Mouse (Mus musculus) cerebellum, postnatal 4 days (tissue): Measurements from ENCODE around the gene Blvrb.
A peak's percentile ranks its signal among the peaks of the same experiment; 100 is the strongest.

Experiments used
- DNase-seq, 2 experiments: peaks; one replicate each; pipeline ENCODE4 v3.0.0; 2022; ENCODE audit warnings: low spot score in 2 of 2, mixed read lengths in 1 of 2

Gene Blvrb

GRCm38 (mm10) chr7:27448421-27449206 is 836 bp downstream of the Blvrb start:
- DNase-seq: peak in 1 of 2 experiments; percentile 42

GRCm38 (mm10) chr7:27449256-27449862 is 1.6 kb downstream of the Blvrb start:
- DNase-seq: peak; percentile 56 to 78

GRCm38 (mm10) chr7:27451359-27451758 is 3.6 kb downstream of the Blvrb start:
- DNase-seq: no peak

DNA sequence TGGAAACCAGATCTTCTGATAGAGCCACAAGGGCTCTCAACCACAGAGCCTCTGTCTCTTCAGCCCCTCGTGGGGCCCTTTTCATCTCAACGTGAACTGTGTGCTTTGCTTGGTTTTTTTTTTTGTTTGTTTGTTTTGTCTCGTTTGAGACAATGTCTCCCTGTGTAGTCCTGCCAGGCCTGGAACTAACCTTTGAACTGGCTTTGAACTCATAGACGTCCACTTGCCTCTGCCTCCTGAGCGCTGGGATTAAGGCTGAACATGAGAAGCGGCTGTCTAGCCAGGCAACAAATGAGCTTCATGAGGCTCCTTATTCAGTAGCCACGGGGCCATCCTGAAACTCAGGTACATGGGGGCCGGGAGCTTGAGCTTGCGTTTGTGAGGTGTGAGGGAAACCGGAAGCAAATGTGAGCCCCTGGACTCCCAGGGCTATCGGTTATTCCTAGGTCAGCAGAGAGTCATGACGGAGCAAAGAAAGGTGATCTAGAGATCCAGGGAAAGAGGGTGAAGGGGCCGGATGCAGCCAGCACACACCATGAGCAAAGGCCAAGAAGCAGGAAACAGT is 4.5 kb downstream of the Blvrb start:
- no peak for DNase-seq

- no peak for DNase-seq
Observed at GRCm38 (mm10) chr7:27454461-27455121, 6.8 kb downstream of the Blvrb start.

GRCm38 (mm10) chr7:27455273-27455672 is 7.5 kb downstream of the Blvrb start:
- no peak for DNase-seq

DNA sequence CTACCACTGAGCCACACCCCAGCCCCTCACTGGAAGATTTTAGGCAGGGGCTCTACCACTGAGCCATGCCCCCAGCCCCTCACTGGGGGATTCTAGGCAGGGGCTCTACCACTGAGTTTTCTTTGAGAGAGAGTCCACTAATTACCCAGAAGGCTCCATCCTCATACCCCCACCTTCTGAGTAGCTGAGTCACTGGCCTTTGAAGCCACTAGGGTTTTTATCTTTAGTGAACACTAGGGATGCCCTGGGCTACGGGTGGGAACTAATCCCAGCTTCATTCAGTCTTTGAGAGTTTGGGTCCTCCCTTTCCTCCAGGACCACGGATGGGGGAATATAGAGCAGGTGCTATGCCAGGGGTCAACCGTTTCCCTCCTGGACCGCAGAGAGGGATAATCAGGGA is 10.8 kb downstream of the Blvrb start:
- DNase-seq: no peak

- DNase-seq: no peak
Observed at GRCm38 (mm10) chr7:27459640-27460039, 11.9 kb downstream of the Blvrb start.

- DNase-seq: no peak
Observed at GRCm38 (mm10) chr7:27460477-27460876, 12.7 kb downstream of the Blvrb start.

DNA sequence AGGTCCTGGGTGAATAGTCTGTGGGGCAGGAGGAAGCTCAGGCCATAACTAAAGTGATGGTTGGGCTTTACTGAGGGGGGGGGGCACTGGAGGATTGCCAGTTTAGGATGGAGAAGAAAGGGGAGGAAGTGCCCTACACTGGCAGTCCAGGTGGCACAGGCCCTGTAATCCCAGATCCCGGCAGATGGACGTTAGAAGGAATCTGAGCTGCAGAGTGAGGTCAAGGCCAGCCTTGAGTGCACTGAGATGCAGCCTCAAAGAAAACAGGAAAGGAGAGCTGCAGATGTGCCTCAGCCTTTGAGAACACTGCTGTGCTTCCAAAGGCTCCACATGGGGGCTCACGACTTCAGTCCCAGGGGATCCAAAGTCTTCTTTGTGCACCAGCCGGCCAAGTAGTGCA is 19.9 kb downstream of the Blvrb start:
- DNase-seq: no peak

DNA sequence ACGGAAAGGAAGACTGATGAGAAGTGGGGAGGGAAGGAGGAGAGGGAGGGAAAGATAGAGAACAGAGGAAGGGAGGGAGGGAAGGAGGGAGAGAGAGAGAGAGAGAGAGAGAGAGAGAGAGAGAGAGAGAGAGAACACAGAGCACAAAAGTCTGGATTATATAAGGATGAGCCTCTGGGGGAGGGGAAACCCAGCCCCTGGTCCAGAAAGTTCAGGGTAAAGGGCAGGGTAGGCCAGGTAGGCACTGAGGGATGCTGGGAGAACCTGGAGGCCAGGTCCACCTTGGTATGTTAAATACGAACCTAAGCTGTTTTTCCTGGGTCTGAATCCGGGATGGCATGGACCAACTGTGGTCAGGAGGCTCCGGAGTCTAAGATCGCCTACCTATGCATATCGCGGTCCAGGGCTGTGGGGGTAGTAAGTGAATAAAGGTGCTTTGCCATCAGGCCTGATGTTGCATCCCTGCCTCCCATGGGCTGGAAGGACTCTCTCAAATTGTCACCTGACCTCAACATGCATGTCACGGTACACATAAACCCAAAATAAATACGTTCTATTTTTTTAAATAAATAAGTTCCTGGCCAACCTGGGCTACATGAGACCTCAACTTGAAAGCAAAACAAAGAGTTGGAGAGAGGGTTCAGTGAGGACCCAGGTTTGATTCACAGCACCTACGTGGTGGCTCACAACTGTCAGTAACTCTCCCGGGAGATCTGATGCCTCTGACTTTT is 23.8 kb downstream of the Blvrb start:
- no peak for DNase-seq

- DNase-seq: no peak
Observed at GRCm38 (mm10) chr7:27472596-27472995, 24.8 kb downstream of the Blvrb start.

DNA sequence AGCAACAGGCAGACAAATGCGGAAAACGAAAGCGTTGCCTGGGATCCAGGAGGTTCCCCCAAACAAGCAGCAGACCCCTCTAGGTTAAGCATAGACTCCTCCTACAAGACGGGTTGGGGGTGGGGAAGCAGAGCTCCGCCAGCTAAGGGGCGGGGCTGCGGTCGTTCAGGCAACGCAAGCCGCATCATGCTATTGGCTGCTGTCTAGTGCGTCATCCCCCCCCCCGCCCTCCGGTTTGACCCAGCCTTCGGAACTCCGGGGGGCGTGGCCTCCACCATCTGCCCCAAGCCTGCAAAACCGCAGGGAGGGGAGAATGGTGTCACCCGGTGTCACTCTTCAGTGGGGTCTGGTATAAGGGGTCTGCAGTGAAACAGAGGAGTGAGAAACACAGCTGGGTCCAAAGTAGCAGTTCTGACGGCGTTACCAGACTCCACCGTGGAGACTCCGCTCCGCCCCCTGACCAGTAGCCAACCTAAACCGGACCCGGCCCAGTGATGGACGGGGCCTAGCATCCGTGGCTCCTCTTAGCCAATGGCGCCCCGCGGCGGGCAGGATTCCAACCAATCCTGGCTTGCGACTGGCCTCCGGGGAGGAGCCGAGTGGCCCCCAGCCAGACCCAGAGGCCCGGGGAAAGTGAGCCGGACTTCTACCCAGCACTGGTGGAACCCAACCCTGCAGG is 25.5 kb downstream of the Blvrb start, which contains the start of gene Sertad3:
Gene Sertad3 (plus strand): TSS at position 613 of the 679 bp plus-strand sequence.
- peak; percentile 99 for DNase-seq

DNA sequence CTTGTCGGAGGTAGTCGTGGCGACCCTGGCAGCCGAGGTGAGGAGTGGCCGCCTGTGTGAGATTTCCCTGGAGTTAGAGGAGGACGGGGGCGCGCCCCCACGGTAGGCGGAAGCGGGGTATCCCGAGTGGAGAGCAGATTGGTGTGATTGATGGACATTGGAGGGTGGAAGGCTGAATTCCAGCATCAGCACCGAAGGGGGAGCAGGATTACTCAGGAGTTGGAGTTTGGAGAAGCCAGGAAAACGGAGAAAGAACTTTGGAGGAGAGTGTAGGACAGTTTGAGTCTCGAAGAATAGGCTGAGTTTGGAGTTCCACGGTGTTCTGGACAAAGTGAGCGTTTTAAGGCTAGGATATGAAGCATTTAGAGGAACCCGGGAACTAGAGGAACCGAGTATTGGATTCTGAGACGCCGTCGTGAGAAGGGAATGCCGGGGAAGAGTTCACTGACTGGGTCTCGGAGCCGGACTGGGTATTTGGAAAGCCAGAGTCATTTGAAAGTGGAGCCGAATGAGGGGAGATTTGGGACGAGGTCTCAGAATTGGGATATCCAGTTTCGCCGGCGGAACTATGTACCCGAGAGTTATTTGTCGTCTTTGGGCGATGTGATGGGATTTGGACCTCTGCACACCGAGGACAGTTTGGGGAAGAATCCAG is 26.2 kb downstream of the Blvrb start:
- peak in 1 of 2 experiments; percentile 19 for DNase-seq

DNA sequence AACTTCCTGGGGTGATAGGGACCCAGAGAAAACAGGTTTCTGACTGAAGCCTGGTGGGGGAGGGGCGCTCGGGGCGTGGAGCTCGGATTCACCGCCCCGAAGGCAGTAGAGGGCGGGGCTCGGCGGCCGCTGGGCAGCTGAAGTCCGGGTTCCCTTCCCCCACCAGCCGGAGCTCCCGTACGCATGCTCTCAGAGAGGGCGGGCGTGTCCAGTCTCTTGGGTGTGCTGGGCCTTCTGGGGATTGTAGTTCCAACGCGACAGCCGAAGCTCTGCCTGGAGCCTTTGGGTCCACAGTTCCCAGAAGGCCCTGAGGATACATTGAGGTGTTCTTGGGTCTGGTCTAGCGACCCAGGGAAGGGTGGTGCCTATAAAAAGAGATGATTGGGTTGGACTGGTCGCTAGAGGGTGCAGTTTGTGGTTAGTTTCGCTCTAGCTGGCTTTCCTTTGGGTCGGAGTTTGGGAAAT is 26.7 kb downstream of the Blvrb start:
- DNase-seq: peak; percentile 86 to 95

DNA sequence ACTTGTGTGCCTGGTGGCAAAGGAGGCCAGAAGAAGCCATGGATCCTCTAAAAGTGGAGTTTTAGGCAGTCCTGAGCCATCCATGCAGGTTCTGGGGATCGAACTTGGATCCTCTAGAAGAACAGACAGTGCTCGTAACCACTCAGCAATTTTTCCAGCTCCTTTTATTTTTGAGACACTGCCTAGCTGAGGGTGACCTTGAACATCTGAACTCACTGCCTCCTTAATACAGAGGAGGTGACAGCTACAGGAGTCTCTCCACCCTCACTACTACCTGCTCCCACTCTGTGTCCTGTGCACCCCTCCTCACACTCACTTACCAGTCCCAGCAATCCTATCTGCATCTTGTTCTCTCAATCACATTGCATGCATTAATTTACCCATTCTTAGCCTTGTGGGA is 27.8 kb downstream of the Blvrb start:
- DNase-seq: no peak

DNA sequence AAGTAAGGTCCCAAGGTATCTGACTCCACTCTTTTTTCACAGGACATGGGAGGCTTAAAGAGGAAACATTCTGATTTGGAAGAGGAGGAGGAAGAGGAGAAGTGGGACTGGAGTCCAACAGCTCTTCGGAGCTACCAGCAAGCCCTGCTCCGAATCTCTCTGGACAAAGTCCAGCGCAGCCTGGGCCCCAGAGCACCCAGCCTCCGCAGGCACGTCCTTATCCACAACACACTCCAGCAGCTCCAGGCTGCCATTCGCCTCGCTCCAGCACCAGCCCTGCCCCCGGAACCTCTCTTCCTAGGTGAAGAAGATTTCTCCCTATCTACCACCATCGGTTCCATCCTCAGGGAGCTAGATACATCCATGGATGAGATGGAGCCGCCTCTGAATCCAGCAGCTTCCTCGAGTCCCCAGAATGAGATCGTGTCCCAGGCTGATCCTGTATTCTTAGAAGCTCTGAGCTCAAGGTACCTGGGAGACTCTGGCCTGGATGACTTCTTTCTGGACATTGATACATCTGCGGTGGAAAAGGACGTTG is 28.4 kb downstream of the Blvrb start:
- no peak for DNase-seq

DNA sequence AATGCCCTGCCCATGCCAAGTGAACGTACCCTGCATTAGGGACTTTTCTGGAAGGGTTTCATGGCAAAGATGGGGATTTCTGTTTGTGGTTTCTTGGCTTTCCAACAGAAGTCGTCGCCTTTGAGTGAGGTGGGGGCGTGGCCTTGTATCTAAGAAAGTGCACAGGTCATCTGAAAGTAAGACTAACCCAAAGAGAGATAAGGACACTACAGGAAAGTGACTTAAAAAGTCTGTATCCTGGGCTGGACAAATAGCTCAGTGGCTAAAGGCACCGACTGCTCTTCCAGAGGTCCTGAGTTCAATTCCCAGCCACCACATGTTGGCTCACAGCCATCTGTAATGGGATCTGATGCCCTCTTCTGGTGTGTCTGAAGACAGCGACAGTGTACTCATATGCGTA is 30.8 kb downstream of the Blvrb start:
- no peak for DNase-seq

DNA sequence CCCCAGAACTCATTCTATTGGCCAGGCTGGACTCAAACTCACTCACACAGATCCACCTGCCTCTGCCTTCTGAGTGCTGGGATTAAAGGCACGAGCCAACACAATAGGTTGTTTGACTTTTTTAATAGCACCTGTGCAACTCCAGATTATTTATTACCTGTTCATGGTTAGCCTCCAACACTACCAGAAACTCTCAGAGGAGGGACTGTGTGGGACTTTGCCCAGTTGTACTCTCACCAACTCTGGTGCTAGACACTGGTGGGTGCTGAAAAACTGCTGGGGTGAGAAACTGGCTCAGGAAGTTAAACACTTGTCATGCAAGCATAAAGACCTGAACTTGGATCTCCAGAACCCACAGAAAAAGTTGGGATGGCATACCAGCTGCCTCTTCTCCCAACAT is 32.0 kb downstream of the Blvrb start:
- DNase-seq: no peak

- no peak for DNase-seq
Observed at GRCm38 (mm10) chr7:27480506-27480905, 32.7 kb downstream of the Blvrb start.
